Mouse (Mus musculus) thymus, postnatal 36 days (tissue): Measurements from ENCODE around the gene Ppp4r3a.
A peak's percentile ranks its signal among the peaks of the same experiment; 100 is the strongest.
"Not testable (repeated sequence)": the region's sequence is repeated elsewhere in the genome, so short reads cannot be mapped to it uniquely, and the experiment has no call there.

ENCODE experiments used
- DNase-seq, 2 experiments: peaks; one replicate each; pipeline ENCODE4 v3.0.0; 2022; ENCODE audit warnings: mixed read lengths in 2 of 2

The Ppp4r3a gene

GRCm38 (mm10) chr12:101028247-101028953 lies 55.1 kb downstream of the Ppp4r3a start:
- DNase-seq = peak in 1 of 2 experiments; percentile 37

GRCm38 (mm10) chr12:101027451-101028246 lies 55.9 kb downstream of the Ppp4r3a start:
- DNase-seq = peak; percentile 54 to 60

- DNase-seq = no peak
Observed at GRCm38 (mm10) chr12:101026946-101027345, 56.6 kb downstream of the Ppp4r3a start.

- peak in 1 of 2 experiments; percentile 37 for DNase-seq
Observed at GRCm38 (mm10) chr12:101026518-101026917, 57.0 kb downstream of the Ppp4r3a start.

- no peak for DNase-seq
Observed at GRCm38 (mm10) chr12:101026025-101026424, 57.5 kb downstream of the Ppp4r3a start.

- peak in 1 of 2 experiments; percentile 9 for DNase-seq
Observed at GRCm38 (mm10) chr12:101025379-101025778, 58.1 kb downstream of the Ppp4r3a start.

- DNase-seq = no peak
Observed at GRCm38 (mm10) chr12:101024824-101025223, 58.7 kb downstream of the Ppp4r3a start.

- DNase-seq = no peak
Observed at GRCm38 (mm10) chr12:101023143-101023542, 60.4 kb downstream of the Ppp4r3a start.

- DNase-seq = no peak
Observed at GRCm38 (mm10) chr12:101022353-101022752, 61.1 kb downstream of the Ppp4r3a start.

GRCm38 (mm10) chr12:101021484-101022226 lies 61.8 kb downstream of the Ppp4r3a start:
- no peak for DNase-seq

GRCm38 (mm10) chr12:101020210-101021015 lies 63.1 kb downstream of the Ppp4r3a start:
- DNase-seq = no peak

GRCm38 (mm10) chr12:101019443-101019842 lies 64.1 kb downstream of the Ppp4r3a start:
- peak in 1 of 2 experiments; percentile 9 for DNase-seq

- DNase-seq = peak in 1 of 2 experiments; percentile 3
Observed at GRCm38 (mm10) chr12:101019031-101019430, 64.5 kb downstream of the Ppp4r3a start.

- DNase-seq = peak; percentile 81 to 86
Observed at GRCm38 (mm10) chr12:101017971-101018371, 65.5 kb downstream of the Ppp4r3a start.

GRCm38 (mm10) chr12:101016412-101016928 lies 67.0 kb downstream of the Ppp4r3a start:
- DNase-seq = no peak

- DNase-seq = peak; percentile 76 to 85
Observed at GRCm38 (mm10) chr12:101015926-101016325, 67.6 kb downstream of the Ppp4r3a start.

GRCm38 (mm10) chr12:101015165-101015560 lies 68.3 kb downstream of the Ppp4r3a start:
- peak in 1 of 2 experiments; percentile 26 for DNase-seq

GRCm38 (mm10) chr12:101014549-101015164 lies 68.8 kb downstream of the Ppp4r3a start:
- no peak for DNase-seq

GRCm38 (mm10) chr12:101013668-101014067 lies 69.8 kb downstream of the Ppp4r3a start:
- DNase-seq = not testable (repeated sequence)

- no peak for DNase-seq
Observed at GRCm38 (mm10) chr12:101013078-101013665, 70.3 kb downstream of the Ppp4r3a start.
